Mouse (Mus musculus) embryonic facial prominence, embryonic 12.5 days (tissue): ENCODE measurements around the gene Ces2g. TPM values are rescaled to one million over a fixed set of nuclear protein-coding genes. Genes with fewer than 3 reads are reported as not detected.

Experiments
- ATAC-seq: fragments of 200-750 bp; cut with Nextera tagmentation; 2 replicates; pipeline ENCODE4 v1.8.0; 2017; ENCODE audit not compliant: insufficient number of reproducible peaks, insufficient read depth, low FRiP score, low TSS enrichment
- H3K27ac ChIP-seq: fragments of 300-500 bp; sonication (generic); 2 replicates; pipeline ENCODE4 v1.5.1; 2016; ENCODE audit warnings: mild to moderate bottlenecking
- H3K27me3 ChIP-seq: fragments of 300-500 bp; sonication (generic); 2 replicates; pipeline ENCODE4 v1.6.1; 2016; ENCODE audit warnings: mild to moderate bottlenecking, moderate library complexity
- H3K36me3 ChIP-seq: fragments of 300-500 bp; sonication (generic); 2 replicates; pipeline ENCODE4 v1.6.1; 2016; ENCODE audit warnings: mild to moderate bottlenecking
- H3K4me1 ChIP-seq: fragments of 300-500 bp; sonication (generic); 2 replicates; pipeline ENCODE4 v1.6.1; 2016
- H3K4me2 ChIP-seq: fragments of 300-500 bp; sonication (generic); replicated peaks from 2 replicates; pipeline ENCODE4 v1.6.1; 2016; ENCODE audit warnings: mild to moderate bottlenecking, moderate library complexity
- H3K4me3 ChIP-seq: fragments of 300-500 bp; sonication (generic); 2 replicates; pipeline ENCODE4 v1.5.1; 2016; ENCODE audit warnings: mild to moderate bottlenecking
- H3K9ac ChIP-seq: fragments of 300-500 bp; sonication (generic); 2 replicates; pipeline ENCODE4 v1.6.1; 2016; ENCODE audit warnings: mild to moderate bottlenecking, moderate library complexity
- H3K9me3 ChIP-seq: fragments of 300-500 bp; sonication (generic); 2 replicates; pipeline ENCODE4 v1.6.1; 2016; ENCODE audit warnings: mild to moderate bottlenecking, moderate library complexity
- WGBS: fragments of 180-500 bp; shearing (Covaris S2); methylation state at CpG from one replicate; pipeline ENCODE4 v1.1.7; 2016; 5-methylcytosine and 5-hydroxymethylcytosine counted together
- polyA plus RNA-seq: library from polyadenylated mRNA; unstranded; fragments of >200 nt; fragmentation: Nextera tagmentation; extraction: Ambion mirVana; gene quantifications from 2 replicates; pipeline ENCODE4 v1.2.1, GENCODE M21; 2016

Ces2g gene
- not detected in 2 replicates for polyA plus RNA-seq

DNA sequence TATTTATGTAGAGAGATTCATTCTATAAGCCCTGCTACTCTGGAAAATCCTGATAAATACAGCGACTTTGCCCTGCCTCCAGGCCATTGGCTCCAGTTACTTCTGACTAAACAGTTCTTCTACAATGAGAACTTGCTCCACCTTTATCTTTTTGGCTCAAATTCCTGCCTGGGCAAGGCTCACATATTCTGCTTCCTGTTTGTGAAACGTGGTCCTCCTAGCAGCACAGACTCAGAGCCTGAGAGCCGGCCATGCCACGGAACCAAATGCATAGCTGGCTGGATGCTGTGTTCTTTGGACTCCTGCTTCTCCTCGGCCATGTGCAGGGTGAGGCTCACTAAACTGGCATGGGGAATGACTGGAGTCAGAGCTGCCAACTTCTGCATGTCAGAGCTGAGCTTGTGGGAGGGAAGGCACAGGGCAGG is at the start of gene Ces2g:
Gene Ces2g (plus strand): TSS at position 182 of the 425 bp plus-strand sequence.
- Histone ChIP-seq H3K4me2 (no peak within 1 kb of the TSS), H3K4me1 (no peaks in the 10 kb centered on the region), H3K9me3 (no peaks in the 10 kb centered on the region), H3K27me3 (no peaks in the 10 kb centered on the region), H3K4me3 (no peak within 1 kb of the TSS), H3K27ac (no peak within 1 kb of the TSS), H3K9ac (no peak within 1 kb of the TSS), H3K36me3 (no peaks in the 10 kb centered on the region)
- WGBS = 67% methylated on average over 5 of the region's 5 CpGs
- no peak for ATAC-seq

DNA sequence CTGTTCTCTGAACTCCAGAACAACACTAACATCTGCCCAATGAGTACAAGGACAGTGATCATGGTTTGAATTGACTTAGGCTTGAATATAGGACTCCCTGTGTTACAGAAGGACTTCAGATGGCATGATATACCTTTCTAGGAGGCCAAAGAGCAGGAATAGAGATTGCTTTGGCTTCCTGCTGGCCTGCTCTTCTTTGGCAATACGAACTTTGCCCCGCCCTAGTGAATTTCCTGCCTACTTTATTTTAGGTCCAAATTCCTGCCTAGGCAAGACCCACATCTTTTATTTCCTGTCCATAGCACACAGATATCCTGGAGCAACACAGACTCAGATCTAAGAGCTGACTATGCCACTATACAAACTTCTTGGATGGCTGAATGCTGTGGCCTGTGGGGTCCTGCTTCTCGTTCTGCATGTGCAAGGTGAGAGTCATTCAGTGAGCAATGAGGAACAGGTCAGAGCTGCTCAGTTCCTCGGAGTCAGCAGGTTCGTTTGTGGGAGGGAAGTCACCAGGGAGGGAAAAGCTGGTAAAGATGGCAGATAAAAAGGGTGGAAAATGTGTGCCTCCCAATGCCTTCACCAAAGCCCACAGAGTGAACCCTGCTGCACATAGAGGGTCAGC is 35.4 kb upstream of the Ces2g start, which contains the start of gene Ces2e:
Gene Ces2e (plus strand): TSS at position 289 of the 625 bp plus-strand sequence.
- no peaks in the 10 kb centered on the region for H3K36me3 ChIP-seq
- no peak within 1 kb of the TSS for H3K4me3 ChIP-seq
- 72% methylated on average over 5 of the region's 5 CpGs for WGBS
- H3K4me1 ChIP-seq = no peaks in the 10 kb centered on the region
- no peak for ATAC-seq
- no peak within 1 kb of the TSS for H3K9ac ChIP-seq
- H3K27me3 ChIP-seq = no peaks in the 10 kb centered on the region
- no peak within 1 kb of the TSS for H3K27ac ChIP-seq
- no peaks in the 10 kb centered on the region for H3K9me3 ChIP-seq
- H3K4me2 ChIP-seq = no peak within 1 kb of the TSS

DNA sequence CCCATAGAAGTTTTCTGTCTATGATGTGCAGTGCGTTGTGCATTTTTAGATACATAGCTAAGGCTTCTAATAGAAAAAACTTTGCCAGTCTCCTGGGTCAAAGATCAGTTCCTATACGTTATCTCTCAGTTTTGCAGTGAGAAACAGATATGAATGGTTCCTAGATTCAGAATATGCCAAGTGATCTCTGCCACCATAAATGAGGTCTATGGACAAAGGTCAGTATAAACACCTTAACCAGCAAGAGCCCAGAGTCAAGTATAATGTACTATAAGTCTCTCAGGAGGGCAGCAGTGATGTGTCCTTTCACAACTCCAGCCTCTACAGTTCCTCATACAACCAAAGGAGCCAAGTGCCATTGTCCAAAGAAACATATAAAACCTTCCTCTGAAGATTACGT is 34.2 kb upstream of the Ces2g start:
- WGBS = 86% methylated on average over 3 of the region's 3 CpGs
- ATAC-seq = no peak

DNA sequence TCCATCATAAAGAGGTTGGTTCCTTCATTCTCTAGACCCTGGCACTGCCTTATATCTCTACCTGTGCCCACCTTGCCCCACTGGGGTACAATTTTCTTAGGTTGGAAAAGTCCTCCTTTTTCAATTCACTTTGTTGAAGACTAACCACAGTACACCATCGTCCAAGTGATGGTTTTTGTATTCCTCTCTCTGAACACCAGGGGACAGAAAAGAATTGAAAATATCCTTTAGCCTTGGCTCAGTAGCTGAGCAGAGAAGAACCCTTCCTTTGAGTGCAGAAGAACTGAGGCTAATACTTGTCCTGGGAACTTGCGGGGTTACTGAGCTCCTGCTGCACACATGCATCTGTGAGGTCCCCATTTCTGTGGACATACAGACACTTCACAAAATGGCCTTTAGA is 16.9 kb upstream of the Ces2g start:
- 77% methylated on average over 2 of the region's 2 CpGs for WGBS
- no peak overlapping the region for H3K4me3 ChIP-seq
- no peak for ATAC-seq

More for the DNA sequence above, 34.2 kb upstream of the Ces2g start:
- Histone ChIP-seq H3K4me3 (no peak overlapping the region), H3K4me1 (no peaks in the 10 kb centered on the region), H3K27ac (no peak overlapping the region), H3K4me2 (no peak overlapping the region), H3K9ac (no peak overlapping the region), H3K9me3 (no peaks in the 10 kb centered on the region), H3K27me3 (no peaks in the 10 kb centered on the region), H3K36me3 (no peaks in the 10 kb centered on the region)

DNA sequence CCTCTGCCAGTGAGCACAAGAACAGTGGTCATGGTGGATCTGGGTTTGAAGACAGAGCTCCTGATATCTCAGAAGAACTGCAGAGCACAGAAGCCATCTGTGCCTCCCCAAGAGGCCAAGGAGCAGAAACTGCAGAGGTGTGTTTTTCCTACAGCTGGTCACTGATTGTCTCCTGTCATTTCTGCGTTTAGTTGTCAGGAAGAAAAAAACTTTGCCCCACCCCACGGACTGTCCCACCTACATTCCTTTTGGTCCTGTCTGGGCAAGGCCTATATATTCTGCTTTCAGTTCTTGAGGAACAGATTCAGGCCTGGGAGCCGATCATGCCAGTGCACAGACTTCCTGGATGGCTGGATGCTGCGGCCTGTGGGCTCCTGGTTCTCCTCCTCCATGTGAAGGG is 14.5 kb upstream of the Ces2g start, which contains the start of gene Ces2f:
Gene Ces2f (plus strand): TSS at position 301 of the 400 bp plus-strand sequence.
- no peak within 1 kb of the TSS for H3K9ac ChIP-seq
- H3K4me3 ChIP-seq = no peak within 1 kb of the TSS
- no peaks in the 10 kb centered on the region for H3K27me3 ChIP-seq
- 77% methylated on average over 4 of the region's 4 CpGs for WGBS
- H3K4me2 ChIP-seq = no peak within 1 kb of the TSS
- H3K27ac ChIP-seq = no peak within 1 kb of the TSS
- no peak for ATAC-seq
- no peaks in the 10 kb centered on the region for H3K9me3 ChIP-seq
- H3K36me3 ChIP-seq = no peaks in the 10 kb centered on the region
- no peaks in the 10 kb centered on the region for H3K4me1 ChIP-seq

More for the DNA sequence above, 16.9 kb upstream of the Ces2g start:
- Histone ChIP-seq H3K9ac (no peak overlapping the region), H3K4me2 (no peak overlapping the region), H3K27ac (no peak overlapping the region), H3K36me3 (no peaks in the 10 kb centered on the region), H3K4me1 (no peaks in the 10 kb centered on the region), H3K9me3 (no peaks in the 10 kb centered on the region), H3K27me3 (no peaks in the 10 kb centered on the region)

DNA sequence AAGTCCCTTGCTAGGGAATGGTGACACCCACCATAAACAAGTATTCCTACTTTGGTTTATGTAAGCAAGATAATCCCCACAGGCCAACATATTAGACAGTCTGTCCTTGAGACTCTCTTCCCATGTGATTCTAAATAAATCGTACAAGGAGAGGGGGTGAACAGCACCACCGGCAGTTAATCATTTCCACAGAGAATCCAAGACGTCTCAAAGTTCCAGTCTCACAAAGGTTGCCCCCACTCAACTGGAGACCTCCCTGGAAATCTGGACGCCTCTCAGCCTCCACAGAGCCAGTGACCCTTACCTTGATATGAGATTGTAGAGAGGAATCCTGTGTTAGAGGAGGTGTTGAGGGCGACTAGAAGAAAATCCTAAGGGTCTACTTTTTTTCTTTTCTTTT is 12.5 kb upstream of the Ces2g start:
- no peaks in the 10 kb centered on the region for H3K36me3 ChIP-seq
- no peaks in the 10 kb centered on the region for H3K4me1 ChIP-seq
- ATAC-seq = no peak
- no peaks in the 10 kb centered on the region for H3K9me3 ChIP-seq
- WGBS = 85% methylated on average over 5 of the region's 5 CpGs
- no peak overlapping the region for H3K4me3 ChIP-seq
- H3K9ac ChIP-seq = no peak overlapping the region
- no peak overlapping the region for H3K4me2 ChIP-seq
- H3K27me3 ChIP-seq = no peaks in the 10 kb centered on the region
- no peak overlapping the region for H3K27ac ChIP-seq

DNA sequence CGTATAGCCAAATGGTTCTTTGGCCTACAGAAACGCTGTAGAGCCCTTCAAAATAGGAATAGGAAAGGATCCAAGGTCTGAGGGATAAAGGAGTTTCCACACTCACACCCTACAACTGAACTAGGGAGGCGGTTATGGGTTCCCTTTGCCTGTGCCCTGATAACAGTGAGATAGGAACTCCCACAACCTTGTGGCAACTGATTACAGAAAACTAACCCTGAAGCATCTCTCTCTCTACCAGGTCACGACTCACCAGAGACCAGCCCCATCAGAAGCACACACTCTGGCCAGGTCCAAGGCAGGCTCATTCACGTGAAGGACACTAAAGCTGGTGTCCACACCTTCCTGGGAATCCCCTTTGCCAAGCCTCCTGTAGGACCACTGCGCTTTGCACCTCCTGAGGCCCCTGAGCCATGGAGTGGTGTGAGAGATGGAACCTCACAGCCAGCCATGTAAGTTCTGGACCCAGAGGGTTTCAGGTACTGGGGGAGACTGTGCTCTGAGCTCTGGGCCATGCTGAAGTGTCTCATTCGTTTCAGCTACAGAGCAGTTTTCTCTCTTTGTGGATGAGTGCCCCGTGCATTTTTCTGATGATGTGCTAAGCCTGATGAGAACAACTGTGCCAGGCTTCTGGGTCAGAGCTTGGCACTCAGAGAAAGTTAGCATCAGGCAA is 847 bp downstream of the Ces2g start:
- no peaks in the 10 kb centered on the region for H3K27me3 ChIP-seq
- no peaks in the 10 kb centered on the region for H3K4me1 ChIP-seq

DNA sequence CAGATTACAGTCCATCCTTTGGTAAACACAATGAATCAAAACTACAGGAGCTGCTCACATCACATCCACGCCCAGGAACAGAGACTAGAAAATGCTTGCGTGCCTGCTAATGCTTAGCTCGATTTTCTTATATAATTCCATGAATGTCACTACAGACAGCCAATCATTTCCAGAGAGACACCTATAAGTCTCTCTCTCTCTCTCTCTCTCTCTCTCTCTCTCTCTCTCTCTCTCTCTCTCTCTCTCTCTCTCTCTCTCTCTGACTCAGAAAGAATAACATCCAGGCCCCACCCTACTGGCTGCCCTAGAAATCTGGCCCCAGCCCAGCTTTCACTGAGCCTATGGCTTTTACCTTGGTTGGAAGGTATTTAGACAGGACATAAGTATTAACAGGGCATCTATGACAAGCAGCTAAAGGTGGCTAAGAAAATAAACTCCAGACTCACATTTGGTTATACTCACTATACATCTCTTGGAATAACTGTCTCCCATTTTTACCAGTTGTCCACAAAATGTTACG is 1.9 kb downstream of the Ces2g start:
- no peak overlapping the region for H3K4me3 ChIP-seq
- WGBS = 85% methylated on average over 4 of the region's 4 CpGs
- ATAC-seq = no peak

More for the DNA sequence above, 847 bp downstream of the Ces2g start:
- 74% methylated on average over 8 of the region's 8 CpGs for WGBS
- Histone ChIP-seq H3K4me2 (no peak overlapping the region), H3K36me3 (no peaks in the 10 kb centered on the region), H3K4me3 (no peak overlapping the region), H3K9me3 (no peaks in the 10 kb centered on the region), H3K27ac (no peak overlapping the region), H3K9ac (no peak overlapping the region)
- ATAC-seq = no peak

DNA sequence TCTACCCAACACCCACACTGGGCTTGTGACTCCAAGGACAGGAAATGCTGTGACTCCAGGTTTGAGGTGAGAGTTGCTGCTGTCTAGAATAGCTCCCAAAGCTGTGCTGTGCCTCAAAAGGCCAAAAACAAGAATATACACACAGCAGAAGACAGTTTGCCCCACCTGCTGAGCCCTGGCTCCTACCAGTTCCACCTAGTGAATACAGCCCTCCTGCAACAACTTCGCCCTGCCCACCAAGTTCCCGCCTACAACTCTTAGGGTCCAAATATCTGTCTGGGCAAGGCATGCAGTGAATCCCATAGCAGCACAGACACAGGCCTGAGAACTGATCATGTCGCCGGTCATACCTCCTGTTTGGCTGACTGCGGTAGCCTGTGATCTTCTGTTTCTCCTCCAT is 22.6 kb downstream of the Ces2g start:
- WGBS = 90% methylated on average over 5 of the region's 5 CpGs
- H3K4me1 ChIP-seq = no peaks in the 10 kb centered on the region
- H3K4me3 ChIP-seq = no peak overlapping the region
- no peaks in the 10 kb centered on the region for H3K27me3 ChIP-seq
- H3K36me3 ChIP-seq = no peaks in the 10 kb centered on the region
- no peak for ATAC-seq
- no peak overlapping the region for H3K27ac ChIP-seq
- no peak overlapping the region for H3K9ac ChIP-seq
- H3K9me3 ChIP-seq = 0 out of 2 replicates have a peak, but pooled peaks cover 3% of the 10 kb centered on the region
- H3K4me2 ChIP-seq = no peak overlapping the region

More for the DNA sequence above, 1.9 kb downstream of the Ces2g start:
- Histone ChIP-seq H3K9ac (no peak overlapping the region), H3K27ac (no peak overlapping the region), H3K9me3 (no peaks in the 10 kb centered on the region), H3K4me2 (no peak overlapping the region), H3K36me3 (no peaks in the 10 kb centered on the region), H3K27me3 (no peaks in the 10 kb centered on the region), H3K4me1 (no peaks in the 10 kb centered on the region)

DNA sequence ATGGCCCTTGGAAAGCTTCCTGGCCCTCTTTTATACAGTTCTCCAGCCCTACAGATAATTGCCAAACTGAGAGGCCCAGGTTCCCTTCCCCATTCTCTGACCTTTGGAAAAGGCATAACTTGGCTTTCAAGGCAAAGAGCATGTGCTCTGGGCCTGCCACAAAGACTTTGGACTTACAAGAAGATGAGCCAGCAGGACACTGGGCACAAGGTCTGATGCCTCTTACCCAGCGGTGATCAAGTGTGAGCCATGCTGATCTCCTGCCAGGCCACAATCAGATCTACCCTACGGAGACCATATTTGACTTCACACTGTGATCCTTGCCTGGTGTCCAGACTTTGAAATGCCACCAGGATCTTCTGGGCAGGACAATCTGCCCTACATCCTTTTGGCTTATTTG is 23.4 kb downstream of the Ces2g start:
- no peak overlapping the region for H3K4me2 ChIP-seq
- no peak for ATAC-seq
- H3K4me3 ChIP-seq = no peak overlapping the region
- H3K36me3 ChIP-seq = no peaks in the 10 kb centered on the region
- WGBS = 93% methylated on average over 2 of the region's 2 CpGs
- 0 out of 2 replicates have a peak, but pooled peaks cover 3% of the 10 kb centered on the region for H3K9me3 ChIP-seq
- H3K27me3 ChIP-seq = no peaks in the 10 kb centered on the region
- H3K4me1 ChIP-seq = no peaks in the 10 kb centered on the region
- H3K9ac ChIP-seq = no peak overlapping the region
- no peak overlapping the region for H3K27ac ChIP-seq

DNA sequence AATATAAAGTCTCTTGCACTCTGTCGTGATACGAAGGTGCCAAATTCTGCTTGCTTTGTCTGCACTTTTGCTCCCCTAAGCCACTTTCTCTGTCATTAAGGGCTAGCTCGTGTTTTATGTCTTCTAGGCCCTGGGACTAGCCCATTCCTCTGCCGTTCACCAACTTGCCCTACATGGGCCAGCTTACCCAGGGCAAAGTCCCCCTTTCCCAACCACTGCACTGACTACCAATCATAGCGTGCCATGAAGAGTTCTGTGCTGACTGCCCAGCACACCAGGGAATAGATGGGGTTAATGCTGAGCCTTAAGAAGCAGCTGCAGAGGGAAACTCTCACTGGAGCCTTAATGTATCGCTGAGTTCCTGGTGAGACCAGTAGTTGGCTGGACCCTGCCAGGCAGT is 36.7 kb downstream of the Ces2g start:
- Histone ChIP-seq H3K27me3 (no peaks in the 10 kb centered on the region), H3K4me3 (no peak overlapping the region), H3K4me2 (no peak overlapping the region), H3K4me1 (no peaks in the 10 kb centered on the region), H3K27ac (no peak overlapping the region), H3K36me3 (no peaks in the 10 kb centered on the region), H3K9ac (no peak overlapping the region), H3K9me3 (no peaks in the 10 kb centered on the region)
- no peak for ATAC-seq
- WGBS = 76% methylated on average over 6 of the region's 6 CpGs

DNA sequence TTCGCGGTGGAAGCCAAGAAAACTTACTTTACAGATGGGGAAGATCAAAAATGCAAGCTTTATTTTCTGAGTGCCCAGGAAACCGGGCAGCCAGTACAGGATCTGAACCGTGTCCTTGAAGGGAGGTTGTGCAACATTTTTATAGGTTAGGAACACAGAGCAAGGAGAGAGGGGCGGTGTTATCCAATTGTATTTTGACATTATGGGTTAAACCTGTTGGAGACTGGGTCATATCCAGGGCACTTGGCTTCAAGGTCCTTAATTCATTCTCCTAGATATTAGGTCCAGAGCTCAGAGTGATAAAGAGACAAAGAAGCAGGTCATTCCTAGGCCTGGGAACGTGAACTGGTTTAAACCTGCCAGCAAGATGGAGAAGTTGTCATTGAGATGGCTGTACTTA is 37.7 kb downstream of the Ces2g start:
- no peak overlapping the region for H3K4me3 ChIP-seq
- no peaks in the 10 kb centered on the region for H3K36me3 ChIP-seq
- no peaks in the 10 kb centered on the region for H3K4me1 ChIP-seq
- H3K9me3 ChIP-seq = no peaks in the 10 kb centered on the region
- ATAC-seq = no peak
- 84% methylated on average over 6 of the region's 6 CpGs for WGBS
- H3K4me2 ChIP-seq = no peak overlapping the region
- no peak overlapping the region for H3K9ac ChIP-seq
- H3K27ac ChIP-seq = no peak overlapping the region
- no peaks in the 10 kb centered on the region for H3K27me3 ChIP-seq
